Mouse (Mus musculus): ENCODE results near the gene Myh14.

DNA sequence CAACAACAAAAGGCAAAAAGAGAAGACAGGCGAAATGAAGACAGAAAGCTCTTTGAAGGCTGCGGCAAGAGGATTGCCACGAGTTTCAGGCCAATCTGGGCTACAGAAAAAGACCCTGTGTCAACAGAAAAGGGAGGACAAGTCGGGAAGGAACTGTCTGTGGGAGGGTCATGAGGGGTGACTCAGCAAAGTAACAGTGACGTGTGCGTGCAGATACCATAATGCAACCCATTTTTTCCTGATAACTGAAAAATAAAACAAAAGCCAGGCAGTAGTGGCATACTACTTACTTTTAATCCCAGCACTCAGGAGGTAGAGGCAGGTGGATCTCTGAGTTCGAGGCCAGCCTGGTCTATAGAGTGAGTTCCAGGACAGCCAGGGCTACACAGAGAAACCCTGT is 27.3 kb upstream of the Myh14 start:
- TF ChIP-seq HCFC1 (IDR thresholded peaks at IDR 0.05; ENCODE audit: borderline replicate concordance, insufficient read depth, low read length): no peak
- no peak for TF ChIP-seq ZC3H11A (IDR thresholded peaks at IDR 0.05; ENCODE audit: borderline replicate concordance, low read depth, low read length)
- no peak for TF ChIP-seq ZNF384 (IDR thresholded peaks at IDR 0.05; ENCODE audit: low read depth, low read length)
